13 mouse cellular contexts compared by ENCODE assay signal in genomic region chr12:32885041-32885440, GRCm38 (mm10).
"Had no signal": no experiment of that assay in that cellular context is flagged by ENCODE, and none has a peak within 500 bp of the region (broad histone marks: within the 10 kb centered on the region; RNA-seq: fewer than 3 reads in every experiment).

No protein-coding gene starts in this region.

- H3K9me3 ChIP-seq: limb, embryonic 13.5 days; midbrain, embryonic 10.5 days; neural tube, embryonic 12.5 days had no signal

- H3K36me3 ChIP-seq: limb, embryonic 13.5 days; midbrain, embryonic 10.5 days; neural tube, embryonic 12.5 days had no signal

- DNase-seq: kidney, postnatal 4 days; lung, postnatal 4 days; midbrain, embryonic 14.5 days; thymus, adult 2 months; thymus, postnatal 36 days had no signal

- H3K27ac ChIP-seq: kidney, postnatal 0 days; layer of hippocampus, adult 2 months; limb, embryonic 13.5 days; liver, embryonic 14.5 days; midbrain, embryonic 10.5 days; neural tube, embryonic 12.5 days; stomach, postnatal 0 days had no signal

- H3K4me3 ChIP-seq: layer of hippocampus, adult 2 months; limb, embryonic 13.5 days; midbrain, embryonic 10.5 days; myocyte; neural tube, embryonic 12.5 days had no signal

- H3K4me1 ChIP-seq: limb, embryonic 13.5 days; midbrain, embryonic 10.5 days; neural tube, embryonic 12.5 days had no signal

- H3K9ac ChIP-seq: limb, embryonic 13.5 days; liver, embryonic 14.5 days; neural tube, embryonic 12.5 days had no signal

- H3K4me2 ChIP-seq: limb, embryonic 13.5 days; neural tube, embryonic 12.5 days had no signal

- H3K27me3 ChIP-seq: limb, embryonic 13.5 days; neural tube, embryonic 12.5 days had no signal
